Mouse (Mus musculus): ENCODE measurements at regions not wholly inside any gene's neighbourhood (a gene's known extent, or its start where the extent isn't known, plus 50 kb on each side); places are given as distances from the start of the nearest gene placed in this dataset.
A peak's percentile ranks its signal among the peaks of the same experiment; 100 is the strongest.

- H3K27ac ChIP-seq (ENCODE audit: low read length), result no peak overlapping the region
- H3K36me3 ChIP-seq (ENCODE audit: control insufficient read depth, insufficient read depth, low read length), result no peaks in the 10 kb centered on the region
- H3K9me3 ChIP-seq (replicated peaks; ENCODE audit: control insufficient read depth, low read length, poor library complexity, severe bottlenecking), result no peaks in the 10 kb centered on the region
- H3K27me3 ChIP-seq (ENCODE audit: control insufficient read depth, insufficient read depth, low read depth, low read length), result no peaks in the 10 kb centered on the region
- H3K4me3 ChIP-seq (ENCODE audit: low read depth, low read length), result no peak overlapping the region
- no peak overlapping the region for H3K4me2 ChIP-seq (ENCODE audit: low read length)
- no peak overlapping the region for H3K9ac ChIP-seq (ENCODE audit: low read depth, low read length)
- H3K4me1 ChIP-seq (ENCODE audit: control insufficient read depth, insufficient read depth, low read length), result peaks cover 7% of the 10 kb centered on the region; the same call in 1 of the 2 replicates
- 64% methylated on average over 7 of the region's 7 CpGs for WGBS
- ATAC-seq, result no peak
These were observed 182.0 kb downstream of the Enc1 start for GRCm38 (mm10) chr13:97422897-97423296.

- H3K9ac ChIP-seq (ENCODE audit: low read depth, low read length), result no peak overlapping the region
These were observed 180.9 kb downstream of the Enc1 start for GRCm38 (mm10) chr13:97421831-97422230.

GRCm38 (mm10) chr13:97420773-97421172 is 179.9 kb downstream of the Enc1 start:
- no peak for ATAC-seq
- Histone ChIP-seq H3K9me3 (replicated peaks; ENCODE audit: control insufficient read depth, low read length, poor library complexity, severe bottlenecking) (no peaks in the 10 kb centered on the region), H3K9ac (ENCODE audit: low read depth, low read length) (no peak overlapping the region), H3K36me3 (ENCODE audit: control insufficient read depth, insufficient read depth, low read length) (no peaks in the 10 kb centered on the region), H3K27ac (ENCODE audit: low read length) (no peak overlapping the region), H3K4me1 (ENCODE audit: control insufficient read depth, insufficient read depth, low read length) (peaks cover 7% of the 10 kb centered on the region; the same call in 1 of the 2 replicates), H3K27me3 (ENCODE audit: control insufficient read depth, insufficient read depth, low read depth, low read length) (no peaks in the 10 kb centered on the region), H3K4me3 (ENCODE audit: low read depth, low read length) (no peak overlapping the region), H3K4me2 (ENCODE audit: low read length) (no peak overlapping the region)
- 79% methylated on average over 3 of the region's 3 CpGs for WGBS

More at GRCm38 (mm10) chr13:97421831-97422230, 180.9 kb downstream of the Enc1 start:
- Histone ChIP-seq H3K4me3 (ENCODE audit: low read depth, low read length) (no peak overlapping the region), H3K4me1 (ENCODE audit: control insufficient read depth, insufficient read depth, low read length) (peaks cover 7% of the 10 kb centered on the region; the same call in 1 of the 2 replicates), H3K27me3 (ENCODE audit: control insufficient read depth, insufficient read depth, low read depth, low read length) (no peaks in the 10 kb centered on the region), H3K9me3 (replicated peaks; ENCODE audit: control insufficient read depth, low read length, poor library complexity, severe bottlenecking) (no peaks in the 10 kb centered on the region), H3K4me2 (ENCODE audit: low read length) (no peak overlapping the region), H3K36me3 (ENCODE audit: control insufficient read depth, insufficient read depth, low read length) (no peaks in the 10 kb centered on the region), H3K27ac (ENCODE audit: low read length) (no peak overlapping the region)
- 88% methylated on average over 3 of the region's 3 CpGs for WGBS
- ATAC-seq, result no peak

- no peaks in the 10 kb centered on the region for H3K27me3 ChIP-seq (ENCODE audit: control insufficient read depth, insufficient read depth, low read depth, low read length)
- H3K9me3 ChIP-seq (replicated peaks; ENCODE audit: control insufficient read depth, low read length, poor library complexity, severe bottlenecking), result no peaks in the 10 kb centered on the region
- no peak overlapping the region for H3K4me2 ChIP-seq (ENCODE audit: low read length)
- no peak for ATAC-seq
- no peak overlapping the region for H3K27ac ChIP-seq (ENCODE audit: low read length)
- H3K4me1 ChIP-seq (ENCODE audit: control insufficient read depth, insufficient read depth, low read length), result peaks cover 3% of the 10 kb centered on the region
- no peak overlapping the region for H3K9ac ChIP-seq (ENCODE audit: low read depth, low read length)
- no peak overlapping the region for H3K4me3 ChIP-seq (ENCODE audit: low read depth, low read length)
- no peaks in the 10 kb centered on the region for H3K36me3 ChIP-seq (ENCODE audit: control insufficient read depth, insufficient read depth, low read length)
- 90% methylated on average over 3 of the region's 3 CpGs for WGBS
These were observed 178.2 kb downstream of the Enc1 start for GRCm38 (mm10) chr13:97419100-97419499.

GRCm38 (mm10) chr13:97418681-97419080 is 177.8 kb downstream of the Enc1 start:
- no peak overlapping the region for H3K4me2 ChIP-seq (ENCODE audit: low read length)
- H3K4me3 ChIP-seq (ENCODE audit: low read depth, low read length), result no peak overlapping the region
- no peaks in the 10 kb centered on the region for H3K27me3 ChIP-seq (ENCODE audit: control insufficient read depth, insufficient read depth, low read depth, low read length)
- H3K4me1 ChIP-seq (ENCODE audit: control insufficient read depth, insufficient read depth, low read length), result no peaks in the 10 kb centered on the region; the same call in 1 of the 2 replicates
- H3K36me3 ChIP-seq (ENCODE audit: control insufficient read depth, insufficient read depth, low read length), result no peaks in the 10 kb centered on the region
- no peak for ATAC-seq
- H3K9ac ChIP-seq (ENCODE audit: low read depth, low read length), result no peak overlapping the region
- WGBS, result 89% methylated on average over 8 of the region's 8 CpGs
- no peak overlapping the region for H3K27ac ChIP-seq (ENCODE audit: low read length)
- no peaks in the 10 kb centered on the region for H3K9me3 ChIP-seq (replicated peaks; ENCODE audit: control insufficient read depth, low read length, poor library complexity, severe bottlenecking)

GRCm38 (mm10) chr13:97418081-97418480 is 177.2 kb downstream of the Enc1 start:
- Histone ChIP-seq H3K27ac (ENCODE audit: low read length) (no peak overlapping the region), H3K9me3 (replicated peaks; ENCODE audit: control insufficient read depth, low read length, poor library complexity, severe bottlenecking) (no peaks in the 10 kb centered on the region), H3K4me1 (ENCODE audit: control insufficient read depth, insufficient read depth, low read length) (no peaks in the 10 kb centered on the region; the same call in 1 of the 2 replicates), H3K27me3 (ENCODE audit: control insufficient read depth, insufficient read depth, low read depth, low read length) (no peaks in the 10 kb centered on the region), H3K9ac (ENCODE audit: low read depth, low read length) (no peak overlapping the region), H3K4me3 (ENCODE audit: low read depth, low read length) (no peak overlapping the region), H3K4me2 (ENCODE audit: low read length) (no peak overlapping the region), H3K36me3 (ENCODE audit: control insufficient read depth, insufficient read depth, low read length) (no peaks in the 10 kb centered on the region)
- ATAC-seq, result no peak
- 73% methylated on average over 6 of the region's 6 CpGs for WGBS

GRCm38 (mm10) chr13:97415927-97416709 is 175.2 kb downstream of the Enc1 start:
- H3K27me3 ChIP-seq (ENCODE audit: control insufficient read depth, insufficient read depth, low read depth, low read length), result no peaks in the 10 kb centered on the region
- peak; percentile 62; the same call in 1 of the 2 replicates for ATAC-seq
- WGBS, result 61% methylated on average over 10 of the region's 10 CpGs
- H3K4me2 ChIP-seq (ENCODE audit: low read length), result no peak overlapping the region
- no peak overlapping the region for H3K4me3 ChIP-seq (ENCODE audit: low read depth, low read length)
- H3K9ac ChIP-seq (ENCODE audit: low read depth, low read length), result no peak overlapping the region
- H3K27ac ChIP-seq (ENCODE audit: low read length), result no peak overlapping the region
- peaks cover under 1% of the 10 kb centered on the region for H3K4me1 ChIP-seq (ENCODE audit: control insufficient read depth, insufficient read depth, low read length)
- no peaks in the 10 kb centered on the region for H3K36me3 ChIP-seq (ENCODE audit: control insufficient read depth, insufficient read depth, low read length)
- H3K9me3 ChIP-seq (replicated peaks; ENCODE audit: control insufficient read depth, low read length, poor library complexity, severe bottlenecking), result no peaks in the 10 kb centered on the region

- Histone ChIP-seq H3K9ac (ENCODE audit: low read depth, low read length) (no peak overlapping the region), H3K4me2 (ENCODE audit: low read length) (no peak overlapping the region), H3K9me3 (replicated peaks; ENCODE audit: control insufficient read depth, low read length, poor library complexity, severe bottlenecking) (no peaks in the 10 kb centered on the region), H3K4me1 (ENCODE audit: control insufficient read depth, insufficient read depth, low read length) (peaks cover 3% of the 10 kb centered on the region), H3K27ac (ENCODE audit: low read length) (no peak overlapping the region), H3K27me3 (ENCODE audit: control insufficient read depth, insufficient read depth, low read depth, low read length) (no peaks in the 10 kb centered on the region), H3K4me3 (ENCODE audit: low read depth, low read length) (no peak overlapping the region), H3K36me3 (ENCODE audit: control insufficient read depth, insufficient read depth, low read length) (no peaks in the 10 kb centered on the region)
- 88% methylated on average over 2 of the region's 2 CpGs for WGBS
- ATAC-seq, result no peak
These were observed 174.5 kb downstream of the Enc1 start for GRCm38 (mm10) chr13:97415381-97415780.

- H3K27ac ChIP-seq (ENCODE audit: low read length), result no peak overlapping the region
- ATAC-seq, result no peak
- peaks cover 22% of the 10 kb centered on the region for H3K4me1 ChIP-seq (ENCODE audit: control insufficient read depth, insufficient read depth, low read length)
These were observed 171.2 kb downstream of the Enc1 start for GRCm38 (mm10) chr13:97412151-97412550.

More at GRCm38 (mm10) chr13:97412151-97412550, 171.2 kb downstream of the Enc1 start:
- H3K4me3 ChIP-seq (ENCODE audit: low read depth, low read length), result no peak overlapping the region
- no peaks in the 10 kb centered on the region for H3K27me3 ChIP-seq (ENCODE audit: control insufficient read depth, insufficient read depth, low read depth, low read length)
- no peak overlapping the region for H3K9ac ChIP-seq (ENCODE audit: low read depth, low read length)
- H3K9me3 ChIP-seq (replicated peaks; ENCODE audit: control insufficient read depth, low read length, poor library complexity, severe bottlenecking), result no peaks in the 10 kb centered on the region
- 83% methylated on average over 4 of the region's 4 CpGs for WGBS
- no peaks in the 10 kb centered on the region for H3K36me3 ChIP-seq (ENCODE audit: control insufficient read depth, insufficient read depth, low read length)
- no peak overlapping the region for H3K4me2 ChIP-seq (ENCODE audit: low read length)

All from midbrain, embryonic 16.5 days (tissue).